Mouse (Mus musculus) Patski (cell line): ENCODE measurements around the gene Polr2l. TPM values are rescaled to one million over a fixed set of nuclear protein-coding genes. Genes with fewer than 3 reads are reported as not detected.

Experiments used
- ATAC-seq: fragments of 100-300 bp; one replicate; pipeline ENCODE4 v1.8.0; 2021
- CTCF ChIA-PET: fragments of 350-600 bp; sonication (Branson Sonifier 250); formaldehyde crosslinking; loops from one replicate; lab custom pipeline; 2022; ENCODE audit warnings: inconsistent platforms; lab: Charles Lee
- POLR2A ChIA-PET: fragments of 350-600 bp; sonication (Branson Sonifier 250); formaldehyde crosslinking; loops from one replicate; lab custom pipeline; 2022; ENCODE audit warnings: antibody characterized with exemption, inconsistent platforms; lab: Charles Lee
- DNase-seq: peaks from one replicate; pipeline ENCODE4 v3.0.0-alpha.2; 2011; ENCODE audit warnings: low read depth, low spot score
- H3K27me3 ChIP-seq: fragments of 371-371 bp; one replicate; pipeline ENCODE4 v1.5.1; 2021
- CTCF ChIP-seq: fragments of 100-300 bp; IDR thresholded peaks from one replicate; pipeline ENCODE4 v1.5.1; 2021
- in situ Hi-C: fragments of 300-500 bp; cut with MboI; formaldehyde crosslinking; loops from 3 replicates; pipeline ENCODE4 v1.11.1; 2018; ENCODE audit warnings: low pct_unique_long_range_greater_than_20kb, mixed read lengths
- polyA plus RNA-seq: library from polyadenylated mRNA; unstranded; gene quantifications from one replicate; pipeline ENCODE4 v1.2.3, GENCODE M21; 2021

The Polr2l gene
- polyA plus RNA-seq, 1 experiment from 2014 or later: 55.2 TPM

DNA sequence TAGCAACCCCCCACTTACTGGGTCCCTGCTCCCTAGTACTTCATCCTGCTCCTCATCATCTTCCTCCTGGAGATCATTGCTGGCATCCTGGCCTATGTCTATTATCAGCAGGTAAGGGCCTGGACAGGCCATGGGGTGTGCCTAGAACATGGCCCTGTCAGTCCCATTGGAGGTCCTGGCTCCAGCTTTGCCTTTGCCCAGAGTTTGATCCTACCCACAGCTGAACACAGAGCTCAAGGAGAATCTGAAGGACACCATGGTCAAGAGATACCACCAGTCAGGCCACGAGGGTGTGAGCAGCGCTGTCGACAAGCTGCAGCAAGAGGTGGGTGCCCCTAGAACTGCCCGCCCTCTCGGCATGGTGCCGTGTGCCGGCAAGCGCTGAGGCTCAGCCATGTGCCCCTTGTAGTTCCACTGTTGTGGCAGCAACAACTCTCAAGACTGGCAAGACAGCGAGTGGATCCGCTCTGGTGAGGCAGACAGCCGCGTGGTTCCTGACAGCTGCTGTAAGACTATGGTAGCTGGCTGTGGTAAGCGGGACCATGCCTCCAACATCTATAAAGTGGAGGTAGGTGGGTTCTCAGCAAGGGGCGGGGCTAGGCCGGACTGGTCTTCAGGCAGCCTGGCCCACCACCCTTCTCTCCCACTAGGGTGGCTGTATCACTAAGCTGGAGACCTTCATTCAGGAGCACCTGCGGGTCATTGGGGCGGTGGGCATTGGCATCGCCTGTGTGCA is 4.9 kb downstream of the Polr2l start:
- ATAC-seq: no peak
- in situ Hi-C loops: loop anchor here (25.0 kb wide), 1 partner anchor 917 kb away; the partner anchor contains the start of genes Ctsd and Gm49369
- DNase-seq: no peak
- ChIA-PET CTCF (interaction anchor here (0.9 to 3.7 kb wide), 6 partner anchors 7 to 201 kb away, joined by 3 to 16 read pairs (median 9); no protein-coding TSS in a partner anchor), POLR2A (interaction anchor here (0.9 to 5.2 kb wide), 3 partner anchors 8 to 13 kb away, joined by 3 to 64 read pairs (median 47); partner anchors contain the start of gene Pnpla2)
- H3K27me3 ChIP-seq: no peaks in the 10 kb centered on the region
- no peak for TF ChIP-seq CTCF

GRCm38 (mm10) chr7:141469352-141469751 is 5.6 kb downstream of the Polr2l start:
- in situ Hi-C loops: loop anchor here (25.0 kb wide), 1 partner anchor 918 kb away; the partner anchor contains the start of genes Ctsd and Gm49369
- ATAC-seq: no peak
- ChIA-PET CTCF (interaction anchor here (0.7 to 3.7 kb wide), 10 partner anchors 8 to 201 kb away, joined by 3 to 16 read pairs (median 6); no protein-coding TSS in a partner anchor), POLR2A (interaction anchor here (1.4 to 5.2 kb wide), 3 partner anchors 10 to 25 kb away, joined by 4 to 64 read pairs (median 47); partner anchors contain the start of gene Pnpla2)
- no peak for TF ChIP-seq CTCF
- no peak for DNase-seq
- no peaks in the 10 kb centered on the region for H3K27me3 ChIP-seq

DNA sequence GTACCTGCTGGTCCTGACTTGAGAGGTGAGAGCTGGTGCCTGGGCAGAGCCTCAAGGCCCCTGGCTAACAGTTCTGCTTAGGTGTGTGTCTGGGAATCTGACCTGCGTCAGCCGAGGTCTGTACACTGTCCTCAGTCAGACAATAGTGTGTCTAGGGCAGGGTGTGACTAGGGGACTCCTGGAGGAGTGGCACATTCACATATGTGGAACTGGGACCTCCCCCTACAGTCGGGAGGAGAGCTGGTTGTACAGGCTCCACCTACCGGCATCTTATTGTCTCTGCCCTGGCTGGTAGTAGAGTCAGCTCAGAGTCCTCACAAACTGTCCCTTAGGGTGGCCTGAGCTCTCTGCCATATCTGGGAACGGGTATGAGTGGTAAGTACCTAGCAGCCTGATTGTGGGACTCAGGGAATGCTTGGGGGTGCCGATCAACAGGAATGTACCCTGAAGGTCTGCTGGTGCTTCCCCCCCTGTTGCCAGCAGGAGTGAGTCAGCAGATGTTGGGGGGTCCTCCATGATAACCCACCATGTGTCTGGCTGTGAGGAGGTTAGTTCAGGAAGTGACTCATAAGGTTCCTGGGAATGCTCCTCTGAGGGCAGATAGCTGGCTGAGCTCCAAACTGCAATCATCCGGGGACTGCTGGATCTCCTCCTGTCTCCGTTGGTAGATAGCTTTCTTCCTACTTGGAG is 6.3 kb downstream of the Polr2l start:
- ChIA-PET CTCF (interaction anchor here (0.7 to 3.7 kb wide), 9 partner anchors 9 to 202 kb away, joined by 3 to 16 read pairs (median 4); no protein-coding TSS in a partner anchor), POLR2A (interaction anchor here (0.7 to 5.2 kb wide), 9 partner anchors 10 to 252 kb away, joined by 3 to 64 read pairs (median 3); partner anchors contain the start of genes Pnpla2 and Rplp2)
- peak; percentile 61 for ATAC-seq
- in situ Hi-C loops: loop anchor here (25.0 kb wide), 1 partner anchor 919 kb away; the partner anchor contains the start of genes Ctsd and Gm49369
- no peaks in the 10 kb centered on the region for H3K27me3 ChIP-seq
- no peak for DNase-seq
- TF ChIP-seq CTCF: no peak

GRCm38 (mm10) chr7:141468164-141468521 is 6.8 kb downstream of the Polr2l start:
- no peak for ATAC-seq
- no peak for DNase-seq
- H3K27me3 ChIP-seq: no peaks in the 10 kb centered on the region
- ChIA-PET POLR2A (interaction anchor here (0.6 to 5.2 kb wide), 10 partner anchors 11 to 252 kb away, joined by 3 to 64 read pairs (median 3); partner anchors contain the start of genes Pnpla2 and Rplp2), CTCF (interaction anchor here (1.1 to 3.7 kb wide), 6 partner anchors 9 to 57 kb away, joined by 3 to 16 read pairs (median 12); no protein-coding TSS in a partner anchor)
- no peak for TF ChIP-seq CTCF
- in situ Hi-C loops: loop anchor here (25.0 kb wide), 1 partner anchor 919 kb away; the partner anchor contains the start of genes Ctsd and Gm49369

- POLR2A ChIA-PET: interaction anchor here (0.6 to 5.2 kb wide), 10 partner anchors 11 to 251 kb away, joined by 3 to 64 read pairs (median 3); partner anchors contain the start of genes Pnpla2 and Rplp2
- DNase-seq (no peak), ATAC-seq (peak; percentile 53)
Measured at GRCm38 (mm10) chr7:141467230-141468030, 7.5 kb downstream of the Polr2l start, which contains the start of gene Cd151. Gene Cd151, plus strand, starts transcription at chr7:141467392.

DNA sequence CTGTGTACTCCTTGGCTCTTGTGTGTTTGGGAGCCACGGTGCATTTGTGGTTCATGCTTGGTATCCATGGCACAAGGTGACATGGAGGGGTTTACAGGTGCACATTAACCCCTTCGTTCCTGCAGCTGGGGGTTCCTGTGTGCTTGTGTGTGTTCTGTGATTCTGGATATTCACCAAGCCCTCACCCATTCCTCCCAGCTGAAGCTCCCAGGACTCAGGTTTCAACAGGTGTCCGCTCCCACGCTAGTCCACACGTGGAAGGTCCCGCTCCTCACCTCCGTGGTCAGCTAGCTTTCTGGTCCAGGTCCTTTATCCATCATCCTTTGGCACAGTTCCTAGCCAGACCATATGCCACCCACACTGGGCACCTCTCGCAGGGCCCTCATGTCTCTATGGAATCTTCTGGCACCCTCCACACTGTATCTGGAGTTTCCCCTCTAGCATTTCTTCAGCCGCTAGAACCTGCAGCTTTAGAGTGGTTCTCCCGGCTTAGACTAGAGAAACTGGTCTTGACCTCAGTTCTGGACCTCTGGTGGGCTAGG is 8.3 kb downstream of the Polr2l start:
- DNase-seq (no peak), ATAC-seq (no peak)
- POLR2A ChIA-PET: interaction anchor here (0.9 to 5.2 kb wide), 5 partner anchors 10 to 75 kb away, joined by 3 to 64 read pairs (median 4); partner anchors contain the start of gene Pnpla2
- no peak for TF ChIP-seq CTCF
- CTCF ChIA-PET: interaction anchor here (1.0 to 3.7 kb wide), 4 partner anchors 8 to 59 kb away, joined by 3 to 16 read pairs (median 4); no protein-coding TSS in a partner anchor
- H3K27me3 ChIP-seq: no peaks in the 10 kb centered on the region
- in situ Hi-C loops: loop anchor here (25.0 kb wide), 1 partner anchor 921 kb away; the partner anchor contains the start of genes Ctsd and Gm49369

More at GRCm38 (mm10) chr7:141467230-141468030, 7.5 kb downstream of the Polr2l start, which contains the start of gene Cd151:
- no peaks in the 10 kb centered on the region for H3K27me3 ChIP-seq
- CTCF ChIA-PET: interaction anchor here (1.0 to 3.7 kb wide), 6 partner anchors 9 to 58 kb away, joined by 3 to 16 read pairs (median 8); no protein-coding TSS in a partner anchor
- no peak for TF ChIP-seq CTCF
- in situ Hi-C loops: loop anchor here (25.0 kb wide), 1 partner anchor 920 kb away; the partner anchor contains the start of genes Ctsd and Gm49369

- ChIA-PET POLR2A (interaction anchor here (0.9 to 3.6 kb wide), 5 partner anchors 9 to 75 kb away, joined by 3 to 47 read pairs (median 3); partner anchors contain the start of genes Pnpla2, Polr2l and Tspan4), CTCF (interaction anchor here (1.0 to 3.7 kb wide), 3 partner anchors 9 to 59 kb away, joined by 3 to 16 read pairs (median 6); no protein-coding TSS in a partner anchor)
- DNase-seq: no peak
Measured at GRCm38 (mm10) chr7:141466045-141466394, 8.9 kb downstream of the Polr2l start.

DNA sequence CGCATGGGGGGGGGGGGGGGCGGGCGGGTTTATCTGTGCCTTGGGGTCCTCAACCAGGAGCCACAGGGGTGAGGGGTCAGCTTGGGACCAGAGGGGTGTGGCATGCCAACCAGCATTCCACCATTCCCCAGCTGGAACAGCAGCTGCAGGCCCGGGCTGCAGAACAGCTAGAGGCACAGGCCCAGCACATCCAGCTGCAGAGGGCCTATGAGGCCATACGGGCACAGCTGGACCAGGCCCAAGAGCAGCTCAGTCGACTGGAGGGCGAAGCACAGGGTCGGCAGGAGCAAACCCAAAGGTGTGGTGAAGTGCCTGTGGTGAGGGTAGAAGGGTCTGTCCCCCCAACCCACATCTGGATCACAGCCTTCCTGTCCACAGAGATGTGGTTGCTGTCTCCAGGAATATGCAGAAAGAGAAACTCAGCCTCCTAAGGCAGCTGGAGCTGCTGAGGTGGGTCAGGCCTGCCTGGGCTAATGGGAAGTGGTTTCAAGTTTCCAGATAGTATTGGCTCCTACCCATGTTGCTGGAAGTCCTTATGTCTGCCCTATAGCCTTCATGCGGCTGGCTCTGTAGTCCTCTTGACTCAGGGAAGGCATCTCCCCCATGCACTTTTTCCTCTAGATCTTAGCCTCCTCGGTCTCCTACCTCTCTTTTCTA is 9.4 kb downstream of the Polr2l start:
- ATAC-seq (no peak), DNase-seq (no peak)
- ChIA-PET CTCF (no interaction called here), POLR2A (interaction anchor here (1.1 to 1.3 kb wide), 2 partner anchors 9 to 10 kb away, joined by 3 to 4 read pairs; partner anchors contain the start of genes Polr2l and Tspan4)
- no peak for TF ChIP-seq CTCF
- H3K27me3 ChIP-seq: no peaks in the 10 kb centered on the region
- in situ Hi-C loops: loop anchor here (25.0 kb wide), 1 partner anchor 922 kb away; the partner anchor contains the start of genes Ctsd and Gm49369

More at GRCm38 (mm10) chr7:141466045-141466394, 8.9 kb downstream of the Polr2l start:
- no peak for ATAC-seq
- no peak for TF ChIP-seq CTCF
- in situ Hi-C loops: loop anchor here (25.0 kb wide), 1 partner anchor 921 kb away; the partner anchor contains the start of genes Ctsd and Gm49369
- no peaks in the 10 kb centered on the region for H3K27me3 ChIP-seq
